Mouse (Mus musculus) left cerebral cortex, postnatal 14 days (tissue): ENCODE results near the gene Prpf3. TPM values are rescaled to one million over a fixed set of nuclear protein-coding genes. Genes with fewer than 3 reads are reported as not detected.

Source experiments
- total RNA-seq, 2 experiments: library from RNA; stranded (reverse); gene quantifications; 2 replicates each; pipeline ENCODE4 v1.2.3; 2021

The Prpf3 gene
- total RNA-seq, 2 experiments from 2014 or later: 26.3 to 33.9 TPM

Other genes starting within 250 kb of the Prpf3 start
- gene Ensa, start 230.9 kb downstream of the Prpf3 start, total RNA-seq: 100 to 1,000 TPM; 332 to 337 TPM
- 10 to 100 TPM; 58.6 to 69.2 TPM for gene Mcl1, start 197.1 kb downstream of the Prpf3 start, total RNA-seq
- gene Adamtsl4, start 168.0 kb downstream of the Prpf3 start, total RNA-seq: 1 to 10 TPM; 2.0 TPM
- gene Ecm1, start 116.3 kb downstream of the Prpf3 start, total RNA-seq: 10 to 100 TPM; 11.4 to 13.2 TPM
- gene Tars2, start 95.7 kb downstream of the Prpf3 start, total RNA-seq: 10 to 100 TPM; 37.3 to 40.8 TPM
- gene Rprd2, start 37.0 kb downstream of the Prpf3 start, total RNA-seq: 10 to 100 TPM; 61.3 to 61.8 TPM
- 100 to 1,000 TPM; 152 to 157 TPM for gene Mrps21, start 15.6 kb upstream of the Prpf3 start, total RNA-seq
- gene Ciart, start 26.4 kb upstream of the Prpf3 start, total RNA-seq: 10 to 100 TPM; 17.0 to 20.9 TPM
- gene BC028528, start 36.1 kb upstream of the Prpf3 start, total RNA-seq: 10 to 100 TPM; 10.4 to 12.7 TPM
- gene Aph1a, start 38.1 kb upstream of the Prpf3 start, total RNA-seq: 10 to 100 TPM; 72.2 to 79.0 TPM
- gene Car14, start 48.8 kb upstream of the Prpf3 start, total RNA-seq: 1 to 10 TPM; 5.3 to 5.5 TPM
- gene Anp32e, start 73.4 kb upstream of the Prpf3 start, total RNA-seq: 100 to 1,000 TPM in 1 of 2 experiments, 10 to 100 TPM in 1; 95.6 to 107 TPM
- gene Plekho1, start 140.1 kb upstream of the Prpf3 start, total RNA-seq: 10 to 100 TPM; 67.5 to 69.7 TPM
- gene Vps45, start 202.6 kb upstream of the Prpf3 start, total RNA-seq: 10 to 100 TPM; 34.3 to 37.3 TPM
- gene Otud7b, start 248.6 kb upstream of the Prpf3 start, total RNA-seq: 10 to 100 TPM; 18.2 to 22.3 TPM